Mouse (Mus musculus): ENCODE results near the gene Rcn3. TPM values are rescaled to one million over a fixed set of nuclear protein-coding genes. Genes with fewer than 3 reads are reported as not detected.

The Rcn3 gene
- total and polyA plus RNA-seq, 3 experiments = 0.38 TPM; not detected in 2

DNA sequence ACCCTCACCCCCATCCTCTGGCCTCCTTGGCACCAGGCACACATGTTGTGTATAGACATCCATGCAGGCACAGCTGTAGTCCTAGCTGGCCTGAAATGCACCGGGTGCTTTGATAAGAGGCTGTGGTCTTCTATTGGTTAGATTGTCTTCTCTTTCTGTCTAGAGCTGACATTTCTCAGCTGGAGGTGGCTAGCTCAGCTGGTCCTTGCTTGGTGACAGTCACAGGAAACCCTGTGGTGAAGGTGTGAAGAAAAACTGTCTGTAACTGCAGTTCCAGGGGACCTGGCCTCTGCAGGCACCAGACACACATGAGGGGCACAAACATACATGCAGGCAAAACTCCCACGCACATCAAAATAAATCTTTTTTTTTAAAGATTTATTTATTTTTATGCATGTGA lies 22.4 kb downstream of the Rcn3 start:
- TF ChIP-seq GABPA (IDR thresholded peaks at IDR 0.05; ENCODE audit: insufficient replicate concordance, low read depth, low read length) (no peak), USF1 (IDR thresholded peaks at IDR 0.05; ENCODE audit: low read depth, low read length) (no peak), JUND (conservative IDR thresholded peaks at IDR 0.05; ENCODE audit: low read depth, low read length) (no peak), MYC (IDR thresholded peaks at IDR 0.05; ENCODE audit: low read depth, low read length) (no peak), BHLHE40 (IDR thresholded peaks at IDR 0.05; ENCODE audit: low read depth, low read length) (no peak), RCOR1 (conservative IDR thresholded peaks at IDR 0.05; ENCODE audit: low read depth, low read length) (no peak), PAX5 (IDR thresholded peaks at IDR 0.05; ENCODE audit: low read length) (no peak), MAFK (IDR thresholded peaks at IDR 0.05; ENCODE audit: insufficient replicate concordance, low read length) (no peak), MAZ (IDR thresholded peaks at IDR 0.05; ENCODE audit: low read depth, low read length) (no peak), ZC3H11A (IDR thresholded peaks at IDR 0.05; ENCODE audit: low read depth, low read length) (no peak), MEF2A (IDR thresholded peaks at IDR 0.05; ENCODE audit: borderline replicate concordance, low read depth, low read length) (no peak), MAX (IDR thresholded peaks at IDR 0.05; ENCODE audit: low read length) (no peak), IRF4 (IDR thresholded peaks at IDR 0.05; ENCODE audit: low read depth, low read length) (no peak), TCF12 (IDR thresholded peaks at IDR 0.05; ENCODE audit: low read depth, low read length) (no peak), NRF1 (IDR thresholded peaks at IDR 0.05; ENCODE audit: low read depth, low read length) (no peak)
- Histone ChIP-seq H3K4me2 (ENCODE audit: insufficient read depth, low read depth, poor library complexity, severe bottlenecking) (no peak overlapping the region), H3K27me3 (replicated peaks) (no peaks in the 10 kb centered on the region), H3K4me1 (ENCODE audit: control insufficient read depth in 1 of 2, insufficient read depth in 2 of 2) (peaks cover 0 to 27% of the 10 kb centered on the region in 2 experiments; a peak in 2 of 4 replicates), H3K27ac (ENCODE audit: insufficient read depth, low read depth) (no peak overlapping the region), H3K9me3 (replicated peaks; ENCODE audit: low read length) (no peaks in the 10 kb centered on the region), H3K9ac (ENCODE audit: insufficient read depth, low read depth) (no peak overlapping the region), H3K4me3 (replicated peaks in 1 of 3; ENCODE audit: low read depth in 2 of 3, low read length in 2 of 3, poor library complexity in 1 of 3) (no peak overlapping the region), H3K36me3 (replicated peaks in 1 of 2; ENCODE audit: control insufficient read depth in 1 of 2, insufficient read depth in 1 of 2, low read length in 1 of 2) (peaks cover 16 to 55% of the 10 kb centered on the region in 2 experiments), H3K79me2 (replicated peaks; ENCODE audit: control insufficient read depth, extremely low read depth, insufficient read depth, poor library complexity, severe bottlenecking) (peaks cover 37% of the 10 kb centered on the region)
- in situ Hi-C loops (cut with MboI; ENCODE audit: low pct_ligation_motif_present, low pct_unique_long_range_greater_than_20kb, low sequenced_read_pairs) (no loop called here), dilution Hi-C loops (cut with MboI; ENCODE audit: extremely low pct_ligation_motif_present, extremely low pct_unique_long_range_greater_than_20kb, low sequenced_read_pairs) (no loop called here)
- DNase-seq (ENCODE audit: extremely low read depth) = no peak

- dilution Hi-C loops (cut with MboI; ENCODE audit: extremely low pct_ligation_motif_present, extremely low pct_unique_long_range_greater_than_20kb, low sequenced_read_pairs) = no loop called here
- Histone ChIP-seq H3K4me1 (ENCODE audit: control insufficient read depth in 1 of 2, insufficient read depth in 2 of 2) (peaks cover 2 to 40% of the 10 kb centered on the region in 2 experiments), H3K4me3 (replicated peaks in 1 of 3; ENCODE audit: low read depth in 2 of 3, low read length in 2 of 3, poor library complexity in 1 of 3) (no peak overlapping the region), H3K79me2 (replicated peaks; ENCODE audit: control insufficient read depth, extremely low read depth, insufficient read depth, poor library complexity, severe bottlenecking) (peaks cover 51% of the 10 kb centered on the region), H3K9me3 (replicated peaks; ENCODE audit: low read length) (no peaks in the 10 kb centered on the region), H3K4me2 (ENCODE audit: insufficient read depth, low read depth, poor library complexity, severe bottlenecking) (no peak overlapping the region), H3K36me3 (replicated peaks in 1 of 2; ENCODE audit: control insufficient read depth in 1 of 2, insufficient read depth in 1 of 2, low read length in 1 of 2) (peaks cover 0 to 47% of the 10 kb centered on the region in 2 experiments), H3K27ac (ENCODE audit: insufficient read depth, low read depth) (no peak overlapping the region), H3K27me3 (replicated peaks) (no peaks in the 10 kb centered on the region), H3K9ac (ENCODE audit: insufficient read depth, low read depth) (no peak overlapping the region)
- in situ Hi-C loops (cut with MboI; ENCODE audit: low pct_ligation_motif_present, low pct_unique_long_range_greater_than_20kb, low sequenced_read_pairs) = no loop called here
- TF ChIP-seq MAX (IDR thresholded peaks at IDR 0.05; ENCODE audit: low read length) (0 out of 2 replicates have a peak, but pooled peaks have one; percentile 55), TCF12 (IDR thresholded peaks at IDR 0.05; ENCODE audit: low read depth, low read length) (no peak), POLR2AphosphoS2 (IDR thresholded peaks at IDR 0.05; ENCODE audit: low read depth, low read length) (no peak), JUN (IDR thresholded peaks at IDR 0.05; ENCODE audit: insufficient read depth, low read depth, low read length) (no peak), CHD2 (IDR thresholded peaks at IDR 0.05; ENCODE audit: low read length) (no peak), ZC3H11A (IDR thresholded peaks at IDR 0.05; ENCODE audit: low read depth, low read length) (no peak), SIN3A (IDR thresholded peaks at IDR 0.05; ENCODE audit: low read length) (no peak), MAFK (IDR thresholded peaks at IDR 0.05; ENCODE audit: insufficient replicate concordance, low read length) (no peak), ZNF384 (IDR thresholded peaks at IDR 0.05; ENCODE audit: low read depth, low read length) (no peak), MEF2A (IDR thresholded peaks at IDR 0.05; ENCODE audit: borderline replicate concordance, low read depth, low read length) (no peak), HCFC1 (IDR thresholded peaks at IDR 0.05; ENCODE audit: low read depth, low read length) (no peak), UBTF (IDR thresholded peaks at IDR 0.05; ENCODE audit: low read depth, low read length) (no peak), NELFE (IDR thresholded peaks at IDR 0.05; ENCODE audit: low read depth, low read length) (no peak), RCOR1 (conservative IDR thresholded peaks at IDR 0.05; ENCODE audit: low read depth, low read length) (no peak), EP300 (IDR thresholded peaks at IDR 0.05; ENCODE audit: low read length) (no peak), MYC (IDR thresholded peaks at IDR 0.05; ENCODE audit: low read depth, low read length) (peak; percentile 81), CHD1 (IDR thresholded peaks at IDR 0.05; ENCODE audit: low read depth, low read length) (no peak), JUND (conservative IDR thresholded peaks at IDR 0.05; ENCODE audit: low read depth, low read length) (no peak), BHLHE40 (IDR thresholded peaks at IDR 0.05; ENCODE audit: low read depth, low read length) (no peak), TBP (conservative IDR thresholded peaks at IDR 0.05; ENCODE audit: low read depth, low read length) (no peak), SMC3 (IDR thresholded peaks at IDR 0.05; ENCODE audit: low read depth, low read length) (peak; percentile 73), RAD21 (IDR thresholded peaks at IDR 0.05; ENCODE audit: low read depth, low read length) (peak; percentile 64), MAZ (IDR thresholded peaks at IDR 0.05; ENCODE audit: low read depth, low read length) (no peak), ZKSCAN1 (IDR thresholded peaks at IDR 0.05; ENCODE audit: borderline replicate concordance, low read depth, low read length) (no peak), KAT2A (IDR thresholded peaks at IDR 0.05; ENCODE audit: insufficient replicate concordance, low read length) (no peak), ELF1 (IDR thresholded peaks at IDR 0.05; ENCODE audit: low read depth, low read length) (no peak), CTCF (conservative IDR thresholded peaks at IDR 0.05 in 1 of 2, IDR thresholded peaks at IDR 0.05 in 1 of 2; ENCODE audit: low read depth in 2 of 2, low read length in 2 of 2) (peak in 1 of 2 experiments; percentile 91; a peak in 3 of 4 replicates), IRF4 (IDR thresholded peaks at IDR 0.05; ENCODE audit: low read depth, low read length) (no peak)
- peak; percentile 68 for DNase-seq (ENCODE audit: extremely low read depth)
Observed at GRCm38 (mm10) chr7:45068000-45068318, 24.1 kb downstream of the Rcn3 start.

Data from CH12.LX (cell line).